Mouse (Mus musculus) MN1 (cell line): ENCODE results near the gene Imp3.

Experiments
- DNase-seq: peaks from one replicate; pipeline ENCODE4 v3.0.0-alpha.2; 2016; ENCODE audit warnings: low spot score

Gene Imp3

DNA sequence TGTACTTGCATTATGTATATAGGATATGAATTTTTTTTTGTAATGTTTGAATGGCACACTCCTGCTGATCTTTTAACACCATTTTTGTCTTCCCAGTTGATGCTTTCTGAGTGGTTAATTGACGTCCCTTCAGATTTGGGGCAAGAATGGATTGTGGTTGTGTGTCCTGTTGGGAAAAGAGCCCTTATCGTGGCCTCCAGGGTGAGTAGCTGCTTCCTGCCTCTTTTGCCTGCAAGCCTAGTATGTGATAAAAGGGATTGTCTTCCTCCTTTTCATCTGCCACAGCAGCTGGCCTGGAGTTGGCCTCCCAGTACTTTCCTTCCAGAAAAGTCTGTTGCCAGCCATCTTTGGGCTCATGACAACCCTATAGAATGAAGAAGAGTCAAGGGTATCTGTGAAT is 32.9 kb downstream of the Imp3 start:
- no peak for DNase-seq

- no peak for DNase-seq
These were observed 36.8 kb downstream of the Imp3 start for GRCm38 (mm10) chr9:56973960-56974524.

DNA sequence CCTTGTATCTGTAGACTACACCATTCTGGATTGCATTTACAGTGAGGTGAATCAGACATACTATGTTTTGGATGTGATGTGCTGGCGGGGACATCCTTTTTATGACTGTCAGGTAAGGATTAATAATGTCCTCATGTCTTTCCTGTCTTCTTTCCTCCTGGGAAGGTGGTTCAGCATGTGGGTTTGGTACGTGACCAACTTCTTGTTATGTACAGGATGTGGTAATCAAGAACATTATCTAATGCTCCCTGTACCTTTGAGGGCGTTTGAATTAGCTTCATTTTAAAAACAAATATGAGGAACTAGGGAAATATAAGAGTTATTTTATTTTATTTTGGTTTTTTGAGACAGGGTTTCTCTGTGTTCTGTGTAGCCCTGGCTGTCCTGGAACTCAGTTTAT is 37.9 kb downstream of the Imp3 start:
- no peak for DNase-seq

DNA sequence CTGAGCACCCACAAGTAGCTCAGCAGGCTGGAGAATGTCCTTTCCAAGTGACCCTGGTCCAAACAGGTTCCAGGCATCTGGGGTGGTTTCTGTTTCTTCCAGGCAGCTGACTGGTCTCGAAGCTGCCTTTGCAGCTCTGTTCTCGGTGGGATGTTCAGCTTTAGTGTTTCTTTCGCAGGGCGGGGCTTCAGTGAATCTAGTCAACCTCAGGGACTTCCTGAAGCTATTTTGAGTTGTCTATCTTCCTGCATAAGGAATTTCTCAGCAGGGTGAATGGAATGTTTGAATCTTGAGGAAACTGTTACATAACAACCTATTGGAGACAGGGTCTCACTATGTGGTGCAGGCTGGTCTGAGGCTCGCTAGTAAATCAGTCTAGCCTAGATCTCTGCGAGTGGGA is 42.9 kb downstream of the Imp3 start:
- DNase-seq, result no peak

DNA sequence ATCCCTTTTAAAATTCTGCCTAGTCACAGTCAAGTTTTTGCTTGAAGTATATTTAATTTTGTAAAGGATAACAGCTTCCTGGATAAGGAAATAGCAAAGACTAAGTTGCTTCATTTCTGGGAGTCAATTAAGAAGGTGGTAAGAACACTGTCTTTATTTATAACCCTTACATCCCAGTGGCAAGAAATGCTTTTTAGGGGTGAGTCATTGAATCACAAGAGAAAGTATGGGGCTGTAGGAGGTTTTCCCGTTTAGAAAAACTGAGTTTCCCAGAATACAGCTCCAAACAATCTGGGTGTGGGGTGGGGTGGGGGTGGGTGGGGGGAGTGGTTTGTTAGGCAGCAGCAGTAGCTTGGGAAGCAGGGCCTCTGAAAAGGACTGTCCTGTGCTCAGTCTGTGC is 44.2 kb downstream of the Imp3 start:
- DNase-seq, result no peak
